Comparison of ENCODE assay signal across 8 mouse cellular contexts in genomic region chr9:65032269-65033108, GRCm38 (mm10). TPM values are rescaled to one million over a fixed set of nuclear protein-coding genes. Genes with fewer than 3 reads are reported as not detected.
A peak's percentile ranks its signal among the peaks of the same experiment; 100 is the strongest.
DNase-seq lines count a peak whose midpoint lies in the region; ATAC-seq and TF ChIP-seq lines count a peak whose summit lies in the region.

Gene Dpp8 (plus strand): TSS chr9:65032414.

- intact Hi-C loops in heart, postnatal 10 days (cut with DNase I) = no loop called here

- no peak for TF ChIP-seq EP300 in liver, postnatal 0 days (IDR thresholded peaks at IDR 0.05; ENCODE audit: low read depth)

- under 1% methylated on average over 63 of the region's 85 CpGs for WGBS in forebrain, embryonic 13.5 days
- WGBS in large intestine, adult 2 months = under 1% methylated on average over 83 of the region's 85 CpGs
- 1% methylated on average over 79 of the region's 85 CpGs for WGBS in liver, postnatal 0 days (ENCODE audit: insufficient replicate concordance)
- under 1% methylated on average over 77 of the region's 85 CpGs for WGBS in neural tube, embryonic 14.5 days

- peak; percentile 93 for DNase-seq in c-Kit-positive CD71-positive TER-119-positive erythroid progenitor cells, embryonic 14.5 days (ENCODE audit: low spot score)
- DNase-seq in heart, postnatal 10 days = peak; percentile 96
- peak; percentile 83 for DNase-seq in large intestine, adult 2 months (ENCODE audit: low read depth, low spot score)
- peak; percentile 96 for DNase-seq in liver, postnatal 0 days
- DNase-seq in testis, postnatal 10 days (ENCODE audit: low spot score) = peak; percentile 96

- H3K27ac ChIP-seq in forebrain, embryonic 13.5 days = peak within 1 kb of the TSS; percentile 76
- H3K27ac ChIP-seq in liver, postnatal 0 days (ENCODE audit: low read depth) = peak within 1 kb of the TSS; percentile 98
- H3K27ac ChIP-seq in neural tube, embryonic 14.5 days (ENCODE audit: low read depth, low read length) = peak within 1 kb of the TSS; percentile 87

- H3K27me3 ChIP-seq in E14TG2a.4 (ENCODE audit: insufficient read depth, low read length) = no peaks in the 10 kb centered on the region
- H3K27me3 ChIP-seq in forebrain, embryonic 13.5 days = 0 out of 2 replicates have a peak, but pooled peaks cover 4% of the 10 kb centered on the region
- no peaks in the 10 kb centered on the region for H3K27me3 ChIP-seq in liver, postnatal 0 days (ENCODE audit: insufficient read depth, low read length)
- no peaks in the 10 kb centered on the region for H3K27me3 ChIP-seq in neural tube, embryonic 14.5 days (ENCODE audit: control insufficient read depth, insufficient read depth, low read length)

- peak; percentile 97 for ATAC-seq in forebrain, embryonic 13.5 days
- ATAC-seq in liver, postnatal 0 days = peak; percentile 93
- ATAC-seq in neural tube, embryonic 14.5 days (ENCODE audit: low read depth) = peak; percentile 94

- peaks cover 22% of the 10 kb centered on the region for H3K36me3 ChIP-seq in E14TG2a.4 (ENCODE audit: insufficient read depth, low read length)
- peaks cover 8% of the 10 kb centered on the region for H3K36me3 ChIP-seq in forebrain, embryonic 13.5 days (ENCODE audit: poor library complexity, severe bottlenecking)
- peaks cover 17% of the 10 kb centered on the region for H3K36me3 ChIP-seq in liver, postnatal 0 days (replicated peaks; ENCODE audit: insufficient read depth, low read length)
- H3K36me3 ChIP-seq in neural tube, embryonic 14.5 days (ENCODE audit: control insufficient read depth, insufficient read depth, low read length) = no peaks in the 10 kb centered on the region; the same call in 1 of the 2 replicates

- H3K9me3 ChIP-seq in E14TG2a.4 (ENCODE audit: low read length) = peaks cover 5% of the 10 kb centered on the region; the same call in 1 of the 2 replicates
- H3K9me3 ChIP-seq in forebrain, embryonic 13.5 days (replicated peaks) = no peaks in the 10 kb centered on the region
- H3K9me3 ChIP-seq in liver, postnatal 0 days (ENCODE audit: low read length) = no peaks in the 10 kb centered on the region
- no peaks in the 10 kb centered on the region for H3K9me3 ChIP-seq in neural tube, embryonic 14.5 days (ENCODE audit: control insufficient read depth, low read length)

- peak within 1 kb of the TSS; percentile 99 for H3K9ac ChIP-seq in forebrain, embryonic 13.5 days
- H3K9ac ChIP-seq in liver, postnatal 0 days (replicated peaks) = peak within 1 kb of the TSS; percentile 97
- peak within 1 kb of the TSS; percentile 97 for H3K9ac ChIP-seq in neural tube, embryonic 14.5 days (replicated peaks; ENCODE audit: low read depth, low read length)

- peak within 1 kb of the TSS; percentile 97 for H3K4me2 ChIP-seq in forebrain, embryonic 13.5 days
- peak within 1 kb of the TSS; percentile 89 for H3K4me2 ChIP-seq in liver, postnatal 0 days (ENCODE audit: low read depth, low read length)
- peak within 1 kb of the TSS; percentile 64 for H3K4me2 ChIP-seq in neural tube, embryonic 14.5 days (ENCODE audit: low read depth, low read length)

- TF ChIP-seq CTCF in E14TG2a.4 (conservative IDR thresholded peaks at IDR 0.05; ENCODE audit: low read length) = peak; percentile 57; the same call in 1 of the 2 replicates
- peak; percentile 100 for TF ChIP-seq CTCF in liver, postnatal 0 days (IDR thresholded peaks at IDR 0.05; ENCODE audit: low read depth)

- peak within 1 kb of the TSS; percentile 100 for H3K4me3 ChIP-seq in E14TG2a.4 (replicated peaks; ENCODE audit: low read length)
- peak within 1 kb of the TSS; percentile 100 for H3K4me3 ChIP-seq in forebrain, embryonic 13.5 days
- H3K4me3 ChIP-seq in liver, postnatal 0 days (ENCODE audit: low read depth, low read length) = peak within 1 kb of the TSS; percentile 91
- peak within 1 kb of the TSS; percentile 97 for H3K4me3 ChIP-seq in neural tube, embryonic 14.5 days (ENCODE audit: low read depth, low read length)

- H3K4me1 ChIP-seq in E14TG2a.4 (replicated peaks; ENCODE audit: low read depth, low read length) = peaks cover 25% of the 10 kb centered on the region
- H3K4me1 ChIP-seq in forebrain, embryonic 13.5 days = peaks cover 16% of the 10 kb centered on the region
- peaks cover 21% of the 10 kb centered on the region for H3K4me1 ChIP-seq in liver, postnatal 0 days (ENCODE audit: insufficient read depth)
- peaks cover 14% of the 10 kb centered on the region for H3K4me1 ChIP-seq in neural tube, embryonic 14.5 days (ENCODE audit: control insufficient read depth, insufficient read depth, low read length)

RNA-seq across cellular contexts. Expression of gene Dpp8, which starts in this region (rescaled TPM):
- polyA plus RNA-seq in forebrain, embryonic 13.5 days (2015; fragmentation: Nextera tagmentation; extraction: Ambion mirVana) = 34.9 and 41.2 TPM in 2 replicates
- total RNA-seq in heart, postnatal 10 days (2021) = 10 to 100 TPM; 66.6 to 72.7 TPM
- 30.0 and 41.0 TPM in 2 replicates for polyA plus RNA-seq in large intestine, adult 2 months (2012; rRNA removed)
- polyA plus RNA-seq in liver, postnatal 0 days (2015; fragmentation: Nextera tagmentation; extraction: Ambion mirVana) = 9.2 and 10.6 TPM in 2 replicates
- 32.3 and 39.9 TPM in 2 replicates for polyA plus RNA-seq in neural tube, embryonic 14.5 days (2014; fragmentation: Nextera tagmentation; extraction: Ambion mirVana)

Comparison
In these comparisons a context has a peak if more than half of its experiments do, and no peak if none do; other contexts are left out.
1. Peak in every context shown above with its lines: DNase-seq, ATAC-seq, H3K4me3 ChIP-seq and H3K27ac ChIP-seq.